Mouse (Mus musculus) kidney, postnatal 25 days (tissue): Measurements from ENCODE around the gene Ston2.

Experiments
- DNase-seq, 2 experiments: peaks; one replicate each; pipeline ENCODE4 v3.0.0; 2021; ENCODE audit warnings: mixed read lengths in 2 of 2

The Ston2 gene

DNA sequence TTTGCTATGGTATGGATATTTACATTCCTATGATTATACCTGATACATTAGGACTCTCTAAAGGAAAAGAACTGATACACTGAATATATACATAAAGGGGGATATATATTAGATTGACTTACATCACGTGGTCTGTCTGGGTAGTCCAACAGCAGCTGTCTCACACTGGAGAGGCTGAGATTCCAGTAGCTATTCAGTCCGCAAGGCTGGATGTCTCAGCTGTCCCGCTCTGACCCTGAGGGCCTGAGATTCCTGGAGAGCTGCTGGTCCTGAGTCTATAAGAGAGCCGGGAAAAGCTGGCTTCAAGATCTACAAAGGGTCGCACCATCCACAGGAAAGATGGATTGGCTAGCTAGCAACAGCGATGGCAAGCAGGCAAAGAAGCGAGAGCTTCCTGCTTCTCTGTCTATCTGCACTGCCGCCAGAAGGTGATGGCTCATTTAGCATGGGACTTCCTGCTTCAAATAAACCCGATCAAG lies at the start of gene Ston2:
Gene Ston2, minus strand, starts transcription at position 429 of the 479 bp plus-strand sequence.
- DNase-seq: no peak

DNA sequence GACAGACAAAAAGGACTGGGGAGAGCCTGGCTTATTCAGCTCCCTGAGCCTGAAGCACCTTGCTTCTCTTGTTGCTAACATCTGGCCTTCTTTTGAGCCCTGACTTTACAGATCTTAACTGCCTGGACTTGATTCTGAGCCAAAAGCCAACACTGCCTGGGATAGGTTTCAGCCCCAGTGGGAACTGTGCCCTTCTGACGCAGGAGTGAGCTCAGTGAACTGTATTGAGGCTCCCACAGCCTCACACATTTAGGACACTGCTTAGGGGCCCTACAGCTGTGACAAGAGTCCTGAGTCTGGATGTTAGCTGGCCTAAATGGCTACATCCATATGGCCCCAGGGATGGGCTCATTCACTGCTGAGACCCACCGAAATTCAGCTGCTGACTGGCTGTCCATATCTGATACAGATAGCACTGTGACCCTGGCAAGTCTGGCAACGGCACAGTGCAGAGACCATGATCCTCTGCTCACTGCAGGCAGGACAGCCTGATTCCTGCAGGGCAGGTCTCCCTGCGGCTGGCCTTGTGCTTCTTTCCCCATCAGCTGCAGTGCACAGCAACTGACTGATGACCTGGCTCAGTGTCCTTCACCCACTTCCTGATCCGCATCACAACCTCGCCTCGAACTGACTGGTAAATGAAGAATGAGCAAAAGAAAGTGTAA lies 49.3 kb upstream of the Ston2 start:
- peak; percentile 49 to 68 for DNase-seq

GRCm38 (mm10) chr12:91833939-91834333 lies 45.7 kb upstream of the Ston2 start:
- DNase-seq: no peak

DNA sequence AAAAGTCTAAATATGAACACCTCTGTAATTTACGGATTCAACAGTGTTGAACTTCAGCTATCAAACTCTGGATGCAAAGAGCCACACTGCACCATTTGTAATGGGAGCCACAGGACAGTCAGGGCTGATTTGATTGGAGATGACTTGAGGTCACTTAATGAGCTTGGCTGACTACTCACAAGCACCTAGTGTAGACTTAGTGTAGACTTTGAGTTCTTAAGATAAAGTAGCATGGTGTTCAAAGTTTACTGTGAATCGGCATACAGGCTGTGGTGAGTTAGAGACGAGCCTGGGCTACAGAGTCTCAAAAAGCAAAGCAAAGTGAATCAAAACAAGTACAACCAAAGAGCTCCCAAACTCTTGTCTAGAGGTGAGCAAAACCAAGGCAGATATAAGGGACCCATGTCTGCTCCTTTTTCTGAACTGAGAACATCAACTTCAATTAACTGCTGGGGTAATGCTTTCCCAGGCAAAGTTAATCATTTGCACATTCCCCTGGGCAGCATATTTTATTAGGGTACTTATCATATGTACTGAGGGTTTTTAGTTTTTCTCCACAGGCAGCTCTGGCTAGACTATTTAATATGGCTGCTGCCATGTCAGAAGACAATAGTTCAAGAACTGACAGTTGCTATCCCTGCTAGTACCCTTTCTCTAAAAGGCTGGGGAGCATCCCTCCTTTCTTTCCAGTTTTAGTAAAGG lies 45.2 kb upstream of the Ston2 start:
- no peak for DNase-seq

- DNase-seq: no peak
Measured at GRCm38 (mm10) chr12:91831410-91831809, 43.2 kb upstream of the Ston2 start.

DNA sequence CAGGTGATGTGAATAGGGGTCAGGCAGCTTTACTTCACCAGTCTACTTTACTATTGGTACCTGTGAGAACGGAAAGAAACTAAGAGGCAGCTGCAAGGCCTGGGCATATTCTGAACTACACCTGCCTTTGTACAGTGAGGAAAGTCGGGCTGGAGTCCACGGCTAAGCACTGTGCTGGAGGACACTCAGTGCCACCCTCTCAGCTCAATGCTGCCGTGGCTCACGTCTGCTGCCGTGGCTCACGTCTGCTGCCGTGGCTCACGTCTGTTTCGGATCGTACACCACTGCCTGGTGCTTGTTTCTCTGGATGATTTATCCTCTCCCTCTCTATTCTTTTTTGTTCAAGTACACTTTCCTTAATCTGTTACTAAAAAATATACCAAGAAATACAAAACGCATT lies 32.3 kb upstream of the Ston2 start:
- no peak for DNase-seq

- no peak for DNase-seq
Measured at GRCm38 (mm10) chr12:91818726-91819125, 30.5 kb upstream of the Ston2 start.

DNA sequence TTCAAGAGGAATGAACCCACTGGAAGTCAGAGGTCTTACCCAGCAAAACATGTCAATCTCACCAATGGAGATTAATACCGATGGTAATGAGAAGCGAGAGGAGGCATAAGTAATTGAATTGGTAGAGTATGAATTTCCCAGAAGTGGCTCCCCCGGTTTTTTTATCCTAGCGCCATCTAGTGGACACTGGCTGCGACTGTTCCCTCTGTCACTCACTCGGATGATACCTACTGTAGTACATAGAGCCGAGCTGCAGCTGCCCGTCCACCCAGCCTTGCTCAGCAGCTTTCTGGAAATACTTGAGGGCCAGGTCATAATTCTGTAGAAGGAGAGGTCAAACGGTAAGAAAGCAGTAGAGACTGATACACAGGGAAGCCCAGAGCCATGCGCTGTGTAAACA lies 27.8 kb upstream of the Ston2 start:
- peak; percentile 50 to 64 for DNase-seq

GRCm38 (mm10) chr12:91815552-91815951 lies 27.4 kb upstream of the Ston2 start:
- no peak for DNase-seq

- DNase-seq: no peak
Measured at GRCm38 (mm10) chr12:91808911-91809310, 20.7 kb upstream of the Ston2 start.

GRCm38 (mm10) chr12:91807761-91808160 lies 19.6 kb upstream of the Ston2 start:
- no peak for DNase-seq

DNA sequence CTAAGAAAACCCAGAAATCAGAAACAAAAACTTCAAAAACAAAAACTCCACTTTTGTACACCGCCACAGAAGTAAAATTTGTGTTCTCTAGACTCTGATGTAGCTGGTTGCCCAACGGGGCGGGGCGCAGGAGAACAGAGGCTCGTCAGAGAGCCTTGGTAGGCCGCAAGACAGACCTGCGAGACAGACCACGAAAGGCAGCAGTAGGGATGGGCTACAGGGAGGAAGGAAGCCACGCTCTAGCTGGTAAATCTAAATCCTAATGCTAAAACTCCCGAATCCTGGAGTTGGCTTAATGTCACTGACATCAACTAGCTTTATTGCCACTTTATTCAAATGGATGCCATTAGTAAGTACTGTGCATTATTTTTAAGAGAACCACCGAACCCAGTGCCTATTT lies 18.9 kb upstream of the Ston2 start:
- DNase-seq: no peak

GRCm38 (mm10) chr12:91804262-91804661 lies 16.1 kb upstream of the Ston2 start:
- no peak for DNase-seq

DNA sequence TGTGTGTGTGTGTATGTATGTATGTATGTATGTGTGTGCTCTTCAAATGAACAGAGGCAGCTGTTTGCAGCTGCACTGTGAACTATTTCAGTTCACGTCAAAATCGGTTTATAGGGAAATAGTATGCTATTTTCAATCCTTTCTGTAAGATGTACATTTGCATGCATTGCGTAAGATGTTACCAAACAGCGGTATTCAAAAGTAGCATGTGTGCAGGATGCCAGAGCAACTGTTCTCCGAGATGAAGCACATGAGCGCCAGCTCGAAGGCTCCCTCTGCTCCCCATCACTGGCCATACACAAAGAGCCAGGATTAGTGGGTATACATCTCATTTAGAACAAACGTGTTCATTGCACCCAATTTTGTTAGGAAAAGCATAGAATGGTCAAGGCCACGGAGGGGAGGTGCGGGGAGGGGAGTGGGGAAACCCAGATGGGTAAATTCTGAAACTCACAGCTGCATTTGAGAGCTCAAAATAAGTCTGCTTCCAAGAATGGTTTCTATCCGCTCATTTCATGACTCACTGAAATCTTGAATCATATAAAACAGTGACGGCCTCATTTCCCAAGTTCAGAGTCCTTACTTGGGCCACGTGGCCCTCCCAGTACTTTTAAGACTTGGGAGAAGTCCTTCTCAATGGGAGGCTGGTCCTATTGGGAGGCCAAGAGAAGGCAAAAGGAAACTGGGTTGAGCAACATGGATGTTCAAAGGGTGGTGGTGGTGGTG lies 15.2 kb upstream of the Ston2 start:
- DNase-seq: no peak

- no peak for DNase-seq
Measured at GRCm38 (mm10) chr12:91802586-91803206, 14.5 kb upstream of the Ston2 start.

- no peak for DNase-seq
Measured at GRCm38 (mm10) chr12:91800861-91801385, 12.7 kb upstream of the Ston2 start.

DNA sequence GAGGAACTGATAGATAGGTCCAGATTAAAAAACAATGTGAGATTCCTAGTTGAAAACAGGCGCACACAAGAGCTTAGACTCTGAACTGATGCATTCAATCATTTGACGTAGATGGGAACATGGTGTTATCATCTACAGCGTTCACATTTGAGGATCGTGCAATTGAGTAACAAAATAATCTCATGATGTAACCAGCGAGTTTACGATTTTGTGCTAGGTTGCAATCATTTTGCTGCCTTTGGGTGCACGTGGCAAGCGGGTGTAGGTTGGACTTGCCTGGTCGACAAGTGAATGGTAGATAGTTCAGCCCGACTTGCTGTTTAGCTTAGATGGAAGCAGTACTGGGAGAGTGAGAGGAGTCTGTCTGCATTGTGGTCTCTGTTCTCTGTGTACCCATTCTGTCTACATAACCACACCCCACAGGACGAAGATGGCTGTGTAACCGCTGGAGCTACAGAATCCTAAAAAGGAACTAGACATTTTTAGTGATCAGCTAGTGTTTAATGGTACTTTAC lies 11.7 kb upstream of the Ston2 start:
- DNase-seq: no peak

DNA sequence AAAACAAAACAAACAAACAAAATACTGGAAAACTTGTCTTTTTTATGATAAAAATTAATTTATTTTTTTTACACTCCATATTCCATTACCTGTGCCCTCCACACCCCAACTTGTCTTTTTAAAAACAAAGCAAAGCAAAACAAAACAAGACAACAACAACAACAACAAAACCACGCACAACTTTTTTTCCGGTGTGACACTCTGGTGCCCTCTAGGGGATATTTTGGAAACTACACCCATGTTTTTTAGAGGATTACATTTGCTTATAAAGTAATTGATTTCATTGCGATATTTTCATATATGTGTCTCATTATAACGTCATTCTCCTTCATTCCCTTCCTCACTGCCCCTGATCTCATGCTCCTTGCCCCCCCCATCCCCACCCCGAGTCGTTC lies 11.2 kb upstream of the Ston2 start:
- DNase-seq: peak in 1 of 2 experiments; percentile 33

GRCm38 (mm10) chr12:91798720-91799378 lies 10.7 kb upstream of the Ston2 start:
- DNase-seq: peak in 1 of 2 experiments; percentile 35

DNA sequence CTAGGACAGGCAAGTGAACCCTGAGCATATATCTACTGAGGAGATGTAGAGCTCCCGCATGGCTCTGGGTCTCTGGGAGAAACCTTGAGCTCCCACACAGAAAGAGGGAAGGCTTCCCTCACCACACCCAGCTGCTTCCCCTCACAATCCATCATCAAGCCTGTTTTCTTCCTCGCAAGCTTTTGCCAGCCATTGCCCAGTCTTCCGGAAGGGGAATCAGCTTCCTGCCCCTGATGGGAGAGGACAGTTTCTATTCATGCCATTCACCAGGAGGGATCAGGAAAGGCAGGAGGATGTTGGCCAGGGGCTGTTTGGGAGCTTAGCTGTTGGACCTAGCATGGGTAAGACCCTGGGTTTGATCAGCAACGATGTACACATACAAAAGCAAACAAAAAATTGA lies 8.6 kb upstream of the Ston2 start:
- peak; percentile 23 to 63 for DNase-seq

DNA sequence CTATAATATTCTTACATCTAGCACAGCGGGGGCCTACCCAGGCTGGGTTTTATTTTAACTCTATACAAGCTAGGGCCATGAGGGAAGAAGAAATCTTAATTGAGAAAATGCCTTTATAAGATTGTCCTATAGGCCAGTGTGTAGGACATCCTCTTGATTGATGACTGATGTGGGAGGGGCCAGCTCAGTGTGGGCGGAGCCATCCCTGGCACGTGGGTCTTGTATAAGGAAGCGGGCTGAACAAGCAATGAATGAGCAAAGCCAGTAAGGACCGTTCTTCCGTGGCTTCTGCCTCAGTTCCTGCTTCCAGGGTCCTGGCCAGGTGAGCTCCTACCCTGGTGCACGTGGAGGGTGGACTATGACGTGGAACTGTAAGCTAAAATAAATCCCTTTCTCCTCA lies 5.1 kb upstream of the Ston2 start:
- DNase-seq: no peak

DNA sequence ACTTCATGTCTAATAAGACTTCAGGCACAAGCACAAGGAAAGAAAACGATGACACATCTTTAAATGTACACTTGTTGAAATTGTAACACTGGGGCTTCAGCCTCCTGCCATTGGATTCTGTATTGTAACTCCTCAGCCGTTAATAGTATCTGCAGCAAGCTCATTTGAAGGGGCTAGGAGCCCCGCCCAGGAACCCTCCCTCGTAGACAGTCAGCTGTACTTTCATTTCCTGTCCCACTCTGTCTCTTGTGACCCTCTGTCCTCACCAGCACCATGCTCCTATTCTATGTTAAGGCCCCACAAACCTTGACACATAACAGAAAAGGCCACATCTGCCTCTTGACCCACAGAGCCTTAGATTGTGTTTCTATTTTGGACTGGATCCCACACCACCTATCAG lies 3.6 kb upstream of the Ston2 start:
- no peak for DNase-seq
